Mouse (Mus musculus) liver, adult 2 months (tissue): ENCODE data around the gene Pilrb2.

ENCODE experiments used
- CTCF ChIP-seq: fragments of 200-500 bp; IDR thresholded peaks from 2 replicates; pipeline ENCODE4 v1.5.1; 2011; ENCODE audit warnings: low read depth, low read length, control low read depth
- POLR2A ChIP-seq: fragments of 200-500 bp; IDR thresholded peaks from 2 replicates; pipeline ENCODE4 v1.6.1; 2011; ENCODE audit warnings: low read length, control low read depth; ENCODE audit not compliant: insufficient read depth; ENCODE audit errors: extremely low read depth

DNA sequence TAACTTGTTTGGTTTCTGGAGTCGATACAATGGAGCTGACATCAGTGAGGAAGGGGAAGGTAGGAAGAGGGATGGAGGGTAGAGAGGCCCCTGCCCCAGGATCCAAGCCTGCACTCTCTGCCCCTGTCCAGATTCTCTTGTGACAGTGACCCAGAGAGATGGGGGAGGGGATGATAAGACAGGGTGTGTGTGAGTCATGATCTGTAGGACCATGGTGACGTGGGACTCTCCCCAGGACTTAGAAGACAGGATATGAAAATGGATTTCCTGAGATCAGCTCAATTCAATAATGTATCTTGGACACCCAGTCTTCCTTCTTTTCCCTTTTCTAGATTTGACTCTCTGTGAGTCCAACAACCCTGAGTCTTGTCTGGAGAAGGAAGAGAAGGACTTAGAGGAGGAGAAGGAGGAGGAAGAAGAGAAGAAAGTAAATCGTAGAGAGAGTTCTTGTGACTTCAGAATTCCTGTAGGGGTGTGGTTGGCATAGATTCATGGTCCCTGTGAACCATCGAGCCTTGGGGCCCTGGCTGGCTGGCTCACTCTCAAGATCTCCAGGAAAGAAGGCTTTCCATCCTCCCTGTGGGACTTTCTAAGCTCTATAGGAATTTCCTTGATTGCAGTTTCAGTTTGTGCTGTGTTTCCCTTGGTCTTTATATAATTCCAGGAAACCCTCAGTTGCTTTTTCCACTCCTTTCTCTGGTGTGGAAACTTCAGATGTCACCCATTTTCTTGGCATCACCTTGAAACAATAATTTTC is 54.0 kb downstream of the Pilrb2 start:
- no peak for TF ChIP-seq POLR2A
- no peak for TF ChIP-seq CTCF
